Comparison of ENCODE assay signal across 8 mouse cellular contexts in genomic region chr8:120549321-120549921, GRCm38 (mm10). TPM values are rescaled to one million over a fixed set of nuclear protein-coding genes. Genes with fewer than 3 reads are reported as not detected.
DNase-seq lines count a peak whose midpoint lies in the region; ATAC-seq and TF ChIP-seq lines count a peak whose summit lies in the region.

No protein-coding gene starts in this region.

- H3K9ac ChIP-seq in intestine, postnatal 0 days (ENCODE audit: low read depth, low read length) = no peak overlapping the region
- peak overlapping the region; percentile 67 for H3K9ac ChIP-seq in neural tube, embryonic 13.5 days

- peak; percentile 67 to 73 for DNase-seq in cerebellum, adult 2 months
- no peak for DNase-seq in cerebellum, postnatal 4 days (ENCODE audit: low spot score in 2 of 2)
- peak; percentile 66 to 67 for DNase-seq in right cerebral cortex, postnatal 10 days (ENCODE audit: low spot score in 2 of 2)
- DNase-seq in right cerebral cortex, postnatal 14 days = no peak
- no peak for DNase-seq in adipocyte (ENCODE audit: low spot score)
- DNase-seq in thymus, postnatal 25 days = no peak

- peaks cover 77% of the 10 kb centered on the region for H3K4me1 ChIP-seq in cerebellum, adult 2 months (ENCODE audit: control insufficient read depth, insufficient read depth, low read length)
- H3K4me1 ChIP-seq in intestine, postnatal 0 days (replicated peaks; ENCODE audit: control insufficient read depth, insufficient read depth, low read length) = peaks cover 7% of the 10 kb centered on the region; the same call in 1 of the 2 replicates
- peaks cover 100% of the 10 kb centered on the region for H3K4me1 ChIP-seq in neural tube, embryonic 13.5 days (replicated peaks)

- H3K36me3 ChIP-seq in intestine, postnatal 0 days (ENCODE audit: control insufficient read depth, insufficient read depth) = peaks cover 1% of the 10 kb centered on the region
- peaks cover 2% of the 10 kb centered on the region; the same call in 1 of the 2 replicates for H3K36me3 ChIP-seq in neural tube, embryonic 13.5 days

- no peaks in the 10 kb centered on the region for H3K9me3 ChIP-seq in intestine, postnatal 0 days (ENCODE audit: control insufficient read depth)
- no peaks in the 10 kb centered on the region for H3K9me3 ChIP-seq in neural tube, embryonic 13.5 days

- H3K4me2 ChIP-seq in intestine, postnatal 0 days (replicated peaks; ENCODE audit: low read depth) = peak overlapping the region; percentile 9; the same call in 1 of the 2 replicates
- peak overlapping the region; percentile 53 for H3K4me2 ChIP-seq in neural tube, embryonic 13.5 days

- no peak for TF ChIP-seq POLR2A in cerebellum, adult 2 months (IDR thresholded peaks at IDR 0.05; ENCODE audit: borderline replicate concordance, insufficient read depth, low read length)

- ATAC-seq in intestine, postnatal 0 days = no peak
- ATAC-seq in neural tube, embryonic 13.5 days (ENCODE audit: low read depth) = peak; percentile 26

- WGBS in cerebellum, adult 2 months = 5% methylated on average over 25 of the region's 25 CpGs
- 17% methylated on average over 25 of the region's 25 CpGs for WGBS in intestine, postnatal 0 days
- 3% methylated on average over 25 of the region's 25 CpGs for WGBS in neural tube, embryonic 13.5 days

- H3K27ac ChIP-seq in cerebellum, adult 2 months (ENCODE audit: insufficient read depth, low read length) = peak overlapping the region; percentile 76
- H3K27ac ChIP-seq in intestine, postnatal 0 days (ENCODE audit: low read depth, low read length) = peak overlapping the region; percentile 21; the same call in 1 of the 2 replicates
- H3K27ac ChIP-seq in neural tube, embryonic 13.5 days (replicated peaks) = peak overlapping the region; percentile 92

- peak overlapping the region; percentile 3 for H3K4me3 ChIP-seq in cerebellum, adult 2 months (replicated peaks; ENCODE audit: insufficient read depth, low read depth, low read length)
- H3K4me3 ChIP-seq in intestine, postnatal 0 days (ENCODE audit: low read depth, low read length) = no peak overlapping the region
- peak overlapping the region; percentile 17 for H3K4me3 ChIP-seq in neural tube, embryonic 13.5 days

- H3K27me3 ChIP-seq in cerebellum, adult 2 months (ENCODE audit: control insufficient read depth, insufficient read depth, low read length) = no peaks in the 10 kb centered on the region
- no peaks in the 10 kb centered on the region for H3K27me3 ChIP-seq in intestine, postnatal 0 days (replicated peaks; ENCODE audit: control insufficient read depth, insufficient read depth, low read length)
- no peaks in the 10 kb centered on the region for H3K27me3 ChIP-seq in neural tube, embryonic 13.5 days

- no peak for TF ChIP-seq CTCF in cerebellum, adult 2 months (IDR thresholded peaks at IDR 0.05; ENCODE audit: borderline replicate concordance, insufficient read depth, low read depth, low read length)
- TF ChIP-seq CTCF in intestine, postnatal 0 days (IDR thresholded peaks at IDR 0.05; ENCODE audit: low read depth) = no peak

RNA-seq across cellular contexts. Expression of gene Gins2, which starts 39.7 kb away (rescaled TPM):
- polyA plus RNA-seq in cerebellum, adult 2 months (2012; rRNA removed) = 2.1 and 2.5 TPM in 2 replicates
- polyA plus RNA-seq in intestine, postnatal 0 days (2015; fragmentation: Nextera tagmentation; extraction: Ambion mirVana) = 23.1 and 23.7 TPM in 2 replicates
- polyA plus RNA-seq in neural tube, embryonic 13.5 days (2015; fragmentation: Nextera tagmentation; extraction: Ambion mirVana) = 20.1 and 21.5 TPM in 2 replicates

Comparison
In these comparisons a context has a peak if more than half of its experiments do, and no peak if none do; other contexts are left out.
1. DNase-seq: peak in cerebellum, adult 2 months (2 of 2) and right cerebral cortex, postnatal 10 days (2 of 2); none in cerebellum, postnatal 4 days (0 of 2), right cerebral cortex, postnatal 14 days (single experiment), adipocyte (single experiment) and thymus, postnatal 25 days (single experiment).
2. H3K27ac ChIP-seq: peak in every context shown above with its lines; median percentile 92 in neural tube, embryonic 13.5 days; 76 in cerebellum, adult 2 months; 21 in intestine, postnatal 0 days.